Mouse (Mus musculus): ENCODE data around the gene Fut1. TPM values are rescaled to one million over a fixed set of nuclear protein-coding genes. Genes with fewer than 3 reads are reported as not detected.

The Fut1 gene
- polyA plus RNA-seq (2015; fragmentation: Illumina TruSeq; extraction: RNeasy Lipid Tissue Mini Kit (QIAGEN cat#74804); ENCODE audit: insufficient read depth, low replicate concordance) = 0.51 TPM

DNA sequence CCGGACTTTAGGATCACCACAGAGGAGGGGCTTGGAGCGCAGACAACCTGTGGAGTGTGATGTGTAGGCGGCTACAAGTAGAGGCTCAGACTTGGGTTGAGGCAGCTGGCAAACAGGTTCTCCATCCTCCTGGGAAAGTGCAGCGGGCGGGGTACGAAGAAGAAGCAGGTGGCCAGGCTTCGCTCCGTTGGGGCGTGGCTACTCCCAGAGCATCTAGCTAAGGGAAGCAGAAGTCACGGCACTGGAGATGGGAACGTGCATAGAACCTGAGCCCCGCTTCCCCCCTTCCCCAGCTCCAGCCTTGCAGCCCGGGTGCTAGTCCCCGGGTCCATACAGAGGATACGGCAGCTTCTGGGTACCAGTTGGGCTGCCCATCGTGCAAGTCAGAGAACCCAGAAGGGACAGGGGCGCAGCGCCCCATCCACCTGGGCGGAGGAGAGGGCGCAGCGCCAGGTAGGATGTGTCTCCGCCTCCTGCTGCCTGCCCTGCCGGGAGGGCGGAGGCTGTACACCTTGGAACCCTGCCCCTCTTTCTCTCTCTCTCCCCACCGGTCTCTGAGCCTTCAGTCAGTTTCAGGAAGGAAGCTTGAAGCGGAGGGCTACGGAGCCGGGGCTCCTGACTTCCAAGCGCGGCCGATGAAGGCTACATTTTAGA lies at the start of gene Fut1:
TSS of gene Fut1 (plus strand) at position 248 of the 654 bp plus-strand sequence.

DNA sequence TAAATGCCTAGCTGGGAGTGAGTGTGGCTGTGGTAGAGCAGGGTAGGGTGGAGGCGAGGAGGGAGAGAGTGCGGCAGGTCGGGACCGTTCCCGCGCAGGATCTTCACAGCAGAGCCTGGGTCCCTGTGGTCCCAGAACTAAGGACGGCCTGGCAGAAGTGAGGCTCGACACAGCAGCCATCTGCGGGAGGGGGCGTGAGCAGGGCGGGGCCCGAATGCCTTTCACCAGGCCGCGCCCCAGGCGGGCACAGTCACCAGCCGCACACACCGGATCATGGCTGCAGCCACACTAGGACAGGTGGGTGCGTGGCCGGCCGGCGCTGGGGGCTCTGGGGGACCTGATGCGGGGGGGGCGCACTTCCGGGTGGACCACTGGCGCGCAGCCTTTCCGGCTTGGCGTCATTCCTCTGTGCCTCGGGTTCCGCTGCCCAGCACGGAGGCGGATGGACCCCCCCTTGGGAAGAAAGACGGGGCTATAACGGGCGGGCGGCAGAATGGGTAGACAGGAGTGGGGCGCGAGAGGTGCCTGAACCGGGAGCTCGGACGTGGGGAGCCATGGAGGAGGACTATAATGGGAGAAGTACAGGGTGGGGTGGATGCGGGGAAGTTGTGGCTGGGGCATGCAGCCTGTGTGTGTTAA lies 46.9 kb upstream of the Fut1 start, which contains the start of gene Bcat2:
TSS of gene Bcat2 (plus strand) at position 51 of the 639 bp plus-strand sequence.

DNA sequence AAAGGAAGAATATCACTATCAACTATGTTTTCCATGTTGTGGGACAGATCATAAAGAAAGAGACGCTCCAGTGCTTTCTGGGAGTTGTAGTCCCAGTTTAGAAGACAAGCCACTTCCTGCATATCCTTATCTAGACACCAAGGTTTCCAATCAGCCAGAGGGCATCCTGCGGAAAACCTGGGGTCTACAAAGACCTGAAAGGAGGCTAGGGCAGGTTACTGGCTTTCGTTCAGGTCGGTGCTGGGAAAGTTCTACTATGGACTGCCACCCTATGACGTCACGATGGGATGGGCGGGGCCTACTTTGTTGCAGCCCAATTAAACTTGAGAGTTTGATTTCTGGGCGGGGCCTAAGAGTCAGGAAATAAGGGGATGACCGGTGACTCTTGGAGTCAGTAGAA lies 4.4 kb downstream of the Fut1 start, which contains the start of gene Izumo1:
TSS of gene Izumo1 (plus strand) at position 369 of the 400 bp plus-strand sequence.

DNA sequence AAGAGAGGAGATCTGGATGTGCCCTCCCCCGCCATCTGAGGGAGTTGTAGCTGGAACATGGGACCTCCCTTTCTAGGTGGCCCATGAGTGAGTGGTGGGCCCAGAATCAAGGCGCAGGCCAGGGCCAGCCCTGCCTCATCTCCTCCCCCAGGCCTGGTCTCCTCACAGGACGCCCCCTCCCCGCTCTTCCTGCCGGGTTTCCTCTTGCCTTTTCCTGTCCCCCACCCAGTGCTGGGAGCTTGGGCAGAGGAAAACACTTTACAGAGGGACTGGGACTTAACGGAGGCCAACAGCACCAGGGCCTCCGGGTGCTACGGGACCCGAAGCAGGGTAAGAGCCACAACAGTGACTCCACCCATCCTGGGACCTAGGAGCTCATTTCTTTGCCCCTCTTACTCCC lies 10.2 kb downstream of the Fut1 start, which contains the start of gene Rasip1:
TSS of gene Rasip1 (plus strand) at position 228 of the 400 bp plus-strand sequence.

DNA sequence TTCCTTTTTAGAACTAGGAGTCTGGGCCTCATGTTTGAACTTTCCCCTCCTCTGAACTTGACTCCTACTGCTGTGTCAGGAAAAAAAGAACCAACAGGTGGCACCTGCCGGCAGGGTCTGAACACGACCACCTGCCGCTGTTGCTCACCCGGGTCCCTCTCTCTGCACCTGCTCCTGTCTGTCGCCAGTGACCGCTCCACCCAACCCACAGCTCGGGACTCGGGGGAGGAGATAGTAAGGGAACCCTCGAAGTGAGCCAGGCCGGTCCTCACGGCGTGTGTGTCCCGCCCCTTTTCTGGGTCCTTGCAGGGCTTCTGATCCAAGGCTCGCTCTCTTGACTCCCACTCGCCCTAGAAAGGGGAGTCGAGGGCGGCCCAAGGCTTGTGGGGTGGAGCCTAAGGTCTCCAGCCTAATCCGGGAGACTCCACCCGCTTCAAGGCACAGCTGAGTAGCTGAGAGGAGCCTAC lies 22.5 kb downstream of the Fut1 start, which contains the start of gene Mamstr:
TSS of gene Mamstr (plus strand) at position 417 of the 467 bp plus-strand sequence.

DNA sequence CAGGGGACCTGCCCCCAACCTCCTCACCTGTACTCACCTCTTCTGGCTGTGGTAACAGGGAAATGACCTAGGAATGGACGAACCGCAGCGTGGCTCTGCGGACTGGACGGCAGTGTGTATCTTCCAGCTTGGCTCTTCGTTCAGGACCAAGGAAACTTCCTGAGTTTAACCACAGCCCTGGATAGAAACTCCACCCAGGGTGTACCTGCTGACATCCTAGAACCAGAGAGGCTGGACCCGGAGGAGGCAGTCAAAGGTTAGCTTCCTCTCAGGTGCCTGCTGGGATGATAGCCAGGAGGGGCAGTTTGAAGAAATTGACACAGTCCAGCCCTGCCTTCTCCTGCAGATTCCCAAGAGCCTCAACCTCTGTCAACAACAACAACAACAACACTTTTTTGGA lies 49.1 kb downstream of the Fut1 start, which contains the start of gene Fut2:
TSS of gene Fut2 (minus strand) at position 234 of the 400 bp plus-strand sequence.

Other genes starting within 250 kb of the Fut1 start
- not detected for gene Lin7b, start 246.7 kb upstream of the Fut1 start, polyA plus RNA-seq (2015; fragmentation: Illumina TruSeq; extraction: RNeasy Lipid Tissue Mini Kit (QIAGEN cat#74804); ENCODE audit: insufficient read depth, low replicate concordance)
- gene Snrnp70, start 221.5 kb upstream of the Fut1 start, polyA plus RNA-seq (2015; fragmentation: Illumina TruSeq; extraction: RNeasy Lipid Tissue Mini Kit (QIAGEN cat#74804); ENCODE audit: insufficient read depth, low replicate concordance) = 639 TPM
- gene Kcna7, start 211.6 kb upstream of the Fut1 start, polyA plus RNA-seq (2015; fragmentation: Illumina TruSeq; extraction: RNeasy Lipid Tissue Mini Kit (QIAGEN cat#74804); ENCODE audit: insufficient read depth, low replicate concordance) = not detected
- gene Ntf5, start 203.6 kb upstream of the Fut1 start, polyA plus RNA-seq (2015; fragmentation: Illumina TruSeq; extraction: RNeasy Lipid Tissue Mini Kit (QIAGEN cat#74804); ENCODE audit: insufficient read depth, low replicate concordance) = not detected
- gene Lhb, start 196.5 kb upstream of the Fut1 start, polyA plus RNA-seq (2015; fragmentation: Illumina TruSeq; extraction: RNeasy Lipid Tissue Mini Kit (QIAGEN cat#74804); ENCODE audit: insufficient read depth, low replicate concordance) = not detected
- gene Gys1, start 182.4 kb upstream of the Fut1 start, polyA plus RNA-seq (2015; fragmentation: Illumina TruSeq; extraction: RNeasy Lipid Tissue Mini Kit (QIAGEN cat#74804); ENCODE audit: insufficient read depth, low replicate concordance) = 7.5 TPM
- gene Ruvbl2, start 179.2 kb upstream of the Fut1 start, polyA plus RNA-seq (2015; fragmentation: Illumina TruSeq; extraction: RNeasy Lipid Tissue Mini Kit (QIAGEN cat#74804); ENCODE audit: insufficient read depth, low replicate concordance) = 12.1 TPM
- 761 TPM for gene Ftl1, start 157.4 kb upstream of the Fut1 start, polyA plus RNA-seq (2015; fragmentation: Illumina TruSeq; extraction: RNeasy Lipid Tissue Mini Kit (QIAGEN cat#74804); ENCODE audit: insufficient read depth, low replicate concordance)
- 41.1 TPM for gene Bax, start 150.4 kb upstream of the Fut1 start, polyA plus RNA-seq (2015; fragmentation: Illumina TruSeq; extraction: RNeasy Lipid Tissue Mini Kit (QIAGEN cat#74804); ENCODE audit: insufficient read depth, low replicate concordance)
- 0.11 TPM for gene Tulp2, start 135.4 kb upstream of the Fut1 start, polyA plus RNA-seq (2015; fragmentation: Illumina TruSeq; extraction: RNeasy Lipid Tissue Mini Kit (QIAGEN cat#74804); ENCODE audit: insufficient read depth, low replicate concordance)
- gene Gm45808, start 130.5 kb upstream of the Fut1 start, polyA plus RNA-seq (2015; fragmentation: Illumina TruSeq; extraction: RNeasy Lipid Tissue Mini Kit (QIAGEN cat#74804); ENCODE audit: insufficient read depth, low replicate concordance) = not detected
- 6.0 TPM for gene Dhdh, start 128.5 kb upstream of the Fut1 start, polyA plus RNA-seq (2015; fragmentation: Illumina TruSeq; extraction: RNeasy Lipid Tissue Mini Kit (QIAGEN cat#74804); ENCODE audit: insufficient read depth, low replicate concordance)
- gene Nucb1, start 106.9 kb upstream of the Fut1 start, polyA plus RNA-seq (2015; fragmentation: Illumina TruSeq; extraction: RNeasy Lipid Tissue Mini Kit (QIAGEN cat#74804); ENCODE audit: insufficient read depth, low replicate concordance) = 82.9 TPM
- gene Ppp1r15a, start 91.0 kb upstream of the Fut1 start, polyA plus RNA-seq (2015; fragmentation: Illumina TruSeq; extraction: RNeasy Lipid Tissue Mini Kit (QIAGEN cat#74804); ENCODE audit: insufficient read depth, low replicate concordance) = 28.5 TPM
- gene Plekha4, start 91.0 kb upstream of the Fut1 start, polyA plus RNA-seq (2015; fragmentation: Illumina TruSeq; extraction: RNeasy Lipid Tissue Mini Kit (QIAGEN cat#74804); ENCODE audit: insufficient read depth, low replicate concordance) = 3.0 TPM
- 0.86 TPM for gene Hsd17b14, start 62.4 kb upstream of the Fut1 start, polyA plus RNA-seq (2015; fragmentation: Illumina TruSeq; extraction: RNeasy Lipid Tissue Mini Kit (QIAGEN cat#74804); ENCODE audit: insufficient read depth, low replicate concordance)
- 27.9 TPM for gene Bcat2, start 47.1 kb upstream of the Fut1 start, polyA plus RNA-seq (2015; fragmentation: Illumina TruSeq; extraction: RNeasy Lipid Tissue Mini Kit (QIAGEN cat#74804); ENCODE audit: insufficient read depth, low replicate concordance)
- gene Fgf21, start 1.8 kb upstream of the Fut1 start, polyA plus RNA-seq (2015; fragmentation: Illumina TruSeq; extraction: RNeasy Lipid Tissue Mini Kit (QIAGEN cat#74804); ENCODE audit: insufficient read depth, low replicate concordance) = not detected
- 0.46 TPM for gene Izumo1, start 4.5 kb downstream of the Fut1 start, polyA plus RNA-seq (2015; fragmentation: Illumina TruSeq; extraction: RNeasy Lipid Tissue Mini Kit (QIAGEN cat#74804); ENCODE audit: insufficient read depth, low replicate concordance)
- gene Rasip1, start 10.2 kb downstream of the Fut1 start, polyA plus RNA-seq (2015; fragmentation: Illumina TruSeq; extraction: RNeasy Lipid Tissue Mini Kit (QIAGEN cat#74804); ENCODE audit: insufficient read depth, low replicate concordance) = 2.6 TPM
- 1.0 TPM for gene Mamstr, start 22.7 kb downstream of the Fut1 start, polyA plus RNA-seq (2015; fragmentation: Illumina TruSeq; extraction: RNeasy Lipid Tissue Mini Kit (QIAGEN cat#74804); ENCODE audit: insufficient read depth, low replicate concordance)
- gene Fut2, start 49.1 kb downstream of the Fut1 start, polyA plus RNA-seq (2015; fragmentation: Illumina TruSeq; extraction: RNeasy Lipid Tissue Mini Kit (QIAGEN cat#74804); ENCODE audit: insufficient read depth, low replicate concordance) = not detected
- gene Ntn5, start 66.7 kb downstream of the Fut1 start, polyA plus RNA-seq (2015; fragmentation: Illumina TruSeq; extraction: RNeasy Lipid Tissue Mini Kit (QIAGEN cat#74804); ENCODE audit: insufficient read depth, low replicate concordance) = not detected
- 0.12 TPM for gene Sec1, start 77.1 kb downstream of the Fut1 start, polyA plus RNA-seq (2015; fragmentation: Illumina TruSeq; extraction: RNeasy Lipid Tissue Mini Kit (QIAGEN cat#74804); ENCODE audit: insufficient read depth, low replicate concordance)
- 0.83 TPM for gene Car11, start 82.6 kb downstream of the Fut1 start, polyA plus RNA-seq (2015; fragmentation: Illumina TruSeq; extraction: RNeasy Lipid Tissue Mini Kit (QIAGEN cat#74804); ENCODE audit: insufficient read depth, low replicate concordance)
- 14.8 TPM for gene Dbp, start 87.8 kb downstream of the Fut1 start, polyA plus RNA-seq (2015; fragmentation: Illumina TruSeq; extraction: RNeasy Lipid Tissue Mini Kit (QIAGEN cat#74804); ENCODE audit: insufficient read depth, low replicate concordance)
- 565 TPM for gene Rpl18, start 98.2 kb downstream of the Fut1 start, polyA plus RNA-seq (2015; fragmentation: Illumina TruSeq; extraction: RNeasy Lipid Tissue Mini Kit (QIAGEN cat#74804); ENCODE audit: insufficient read depth, low replicate concordance)
- 5.7 TPM for gene Sphk2, start 100.7 kb downstream of the Fut1 start, polyA plus RNA-seq (2015; fragmentation: Illumina TruSeq; extraction: RNeasy Lipid Tissue Mini Kit (QIAGEN cat#74804); ENCODE audit: insufficient read depth, low replicate concordance)
- gene Fam83e, start 103.9 kb downstream of the Fut1 start, polyA plus RNA-seq (2015; fragmentation: Illumina TruSeq; extraction: RNeasy Lipid Tissue Mini Kit (QIAGEN cat#74804); ENCODE audit: insufficient read depth, low replicate concordance) = 0.17 TPM
- gene Spaca4, start 108.5 kb downstream of the Fut1 start, polyA plus RNA-seq (2015; fragmentation: Illumina TruSeq; extraction: RNeasy Lipid Tissue Mini Kit (QIAGEN cat#74804); ENCODE audit: insufficient read depth, low replicate concordance) = not detected
- gene Lmtk3, start 166.4 kb downstream of the Fut1 start, polyA plus RNA-seq (2015; fragmentation: Illumina TruSeq; extraction: RNeasy Lipid Tissue Mini Kit (QIAGEN cat#74804); ENCODE audit: insufficient read depth, low replicate concordance) = not detected
- 0.25 TPM for gene Sult2b1, start 167.4 kb downstream of the Fut1 start, polyA plus RNA-seq (2015; fragmentation: Illumina TruSeq; extraction: RNeasy Lipid Tissue Mini Kit (QIAGEN cat#74804); ENCODE audit: insufficient read depth, low replicate concordance)
- gene Cyth2, start 197.3 kb downstream of the Fut1 start, polyA plus RNA-seq (2015; fragmentation: Illumina TruSeq; extraction: RNeasy Lipid Tissue Mini Kit (QIAGEN cat#74804); ENCODE audit: insufficient read depth, low replicate concordance) = 52.5 TPM
- not detected for gene Kcnj14, start 207.5 kb downstream of the Fut1 start, polyA plus RNA-seq (2015; fragmentation: Illumina TruSeq; extraction: RNeasy Lipid Tissue Mini Kit (QIAGEN cat#74804); ENCODE audit: insufficient read depth, low replicate concordance)
- 9.6 TPM for gene Grwd1, start 213.7 kb downstream of the Fut1 start, polyA plus RNA-seq (2015; fragmentation: Illumina TruSeq; extraction: RNeasy Lipid Tissue Mini Kit (QIAGEN cat#74804); ENCODE audit: insufficient read depth, low replicate concordance)